Mouse (Mus musculus): ENCODE data around the gene Cfd. TPM values are rescaled to one million over a fixed set of nuclear protein-coding genes. Genes with fewer than 3 reads are reported as not detected.

Cfd gene
- polyA plus RNA-seq, 1 experiment from 2014 or later = not detected

- TF ChIP-seq EP300 (optimal IDR thresholded peaks at IDR 0.05) (no peak), CTCF (IDR thresholded peaks at IDR 0.05; ENCODE audit: low read depth) (no peak)
- DNase-seq (ENCODE audit: low spot score) (no peak), ATAC-seq (ENCODE audit: low FRiP score, low TSS enrichment) (no peak)
- Histone ChIP-seq H3K4me3 (ENCODE audit: low read depth, low read length) (no peak overlapping the region), H3K4me2 (replicated peaks; ENCODE audit: low read depth) (no peak overlapping the region), H3K9ac (ENCODE audit: low read length) (no peak overlapping the region), H3K4me1 (replicated peaks; ENCODE audit: control insufficient read depth, insufficient read depth) (peaks cover 25% of the 10 kb centered on the region), H3K27ac (replicated peaks) (no peak overlapping the region), H3K9me3 (ENCODE audit: control insufficient read depth, low read length) (no peaks in the 10 kb centered on the region), H3K36me3 (ENCODE audit: control insufficient read depth, insufficient read depth, low read length) (peaks cover 2% of the 10 kb centered on the region; the same call in 1 of the 2 replicates), H3K27me3 (ENCODE audit: control insufficient read depth, insufficient read depth, low read length) (no peaks in the 10 kb centered on the region)
- 87% methylated on average over 18 of the region's 18 CpGs for WGBS
Measured at GRCm38 (mm10) chr10:79929967-79930825, 39.5 kb downstream of the Cfd start.

DNA sequence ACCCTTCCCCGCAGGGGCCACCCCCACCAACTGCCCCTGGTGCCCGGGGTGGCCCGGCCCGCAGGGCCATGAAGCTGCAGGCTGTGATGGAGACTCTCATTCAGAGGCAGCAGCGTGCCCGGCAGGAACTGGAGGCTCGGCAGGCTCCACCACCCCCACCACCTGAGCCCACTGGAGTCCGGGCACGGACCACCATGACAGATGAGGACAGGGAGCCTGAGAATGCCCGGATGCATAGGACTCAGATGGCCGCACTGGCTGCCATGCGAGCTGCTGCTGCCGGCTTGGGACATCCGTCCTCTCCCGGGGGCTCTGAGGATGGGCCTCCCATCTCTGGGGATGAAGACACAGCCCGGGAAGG lies 40.2 kb downstream of the Cfd start:
- no peak overlapping the region for H3K4me2 ChIP-seq (replicated peaks; ENCODE audit: low read depth)
- H3K4me3 ChIP-seq (ENCODE audit: low read depth, low read length) = no peak overlapping the region
- TF ChIP-seq EP300 (optimal IDR thresholded peaks at IDR 0.05) = no peak
- H3K9ac ChIP-seq (ENCODE audit: low read length) = no peak overlapping the region
- DNase-seq (ENCODE audit: low spot score) (no peak), ATAC-seq (ENCODE audit: low FRiP score, low TSS enrichment) (no peak)
- WGBS = 89% methylated on average over 16 of the region's 16 CpGs
- no peak overlapping the region for H3K27ac ChIP-seq (replicated peaks)
- H3K9me3 ChIP-seq (ENCODE audit: control insufficient read depth, low read length) = no peaks in the 10 kb centered on the region
- H3K4me1 ChIP-seq (replicated peaks; ENCODE audit: control insufficient read depth, insufficient read depth) = peaks cover 25% of the 10 kb centered on the region
- H3K36me3 ChIP-seq (ENCODE audit: control insufficient read depth, insufficient read depth, low read length) = peaks cover 2% of the 10 kb centered on the region; the same call in 1 of the 2 replicates
- no peaks in the 10 kb centered on the region for H3K27me3 ChIP-seq (ENCODE audit: control insufficient read depth, insufficient read depth, low read length)

- H3K27me3 ChIP-seq (ENCODE audit: control insufficient read depth, insufficient read depth, low read length) = no peaks in the 10 kb centered on the region
- DNase-seq (ENCODE audit: low spot score) (no peak), ATAC-seq (ENCODE audit: low FRiP score, low TSS enrichment) (no peak)
- peaks cover 2% of the 10 kb centered on the region; the same call in 1 of the 2 replicates for H3K36me3 ChIP-seq (ENCODE audit: control insufficient read depth, insufficient read depth, low read length)
- H3K4me1 ChIP-seq (replicated peaks; ENCODE audit: control insufficient read depth, insufficient read depth) = peaks cover 22% of the 10 kb centered on the region
- no peak overlapping the region for H3K4me3 ChIP-seq (ENCODE audit: low read depth, low read length)
- H3K27ac ChIP-seq (replicated peaks) = no peak overlapping the region
- TF ChIP-seq CTCF (IDR thresholded peaks at IDR 0.05; ENCODE audit: low read depth) = no peak
- TF ChIP-seq EP300 (optimal IDR thresholded peaks at IDR 0.05) = no peak
- no peaks in the 10 kb centered on the region for H3K9me3 ChIP-seq (ENCODE audit: control insufficient read depth, low read length)
- H3K9ac ChIP-seq (ENCODE audit: low read length) = no peak overlapping the region
- H3K4me2 ChIP-seq (replicated peaks; ENCODE audit: low read depth) = no peak overlapping the region
- 80% methylated on average over 9 of the region's 9 CpGs for WGBS
Measured at GRCm38 (mm10) chr10:79931797-79932196, 41.1 kb downstream of the Cfd start.

- no peak for TF ChIP-seq EP300 (optimal IDR thresholded peaks at IDR 0.05)
- TF ChIP-seq CTCF (IDR thresholded peaks at IDR 0.05; ENCODE audit: low read depth) = peak; percentile 23; the same call in 1 of the 2 replicates
- Histone ChIP-seq H3K9ac (ENCODE audit: low read length) (peak overlapping the region; percentile 18; the same call in 1 of the 2 replicates), H3K4me2 (replicated peaks; ENCODE audit: low read depth) (peak overlapping the region; percentile 11; the same call in 1 of the 2 replicates), H3K27ac (replicated peaks) (peak overlapping the region; percentile 69), H3K4me3 (ENCODE audit: low read depth, low read length) (no peak overlapping the region), H3K4me1 (replicated peaks; ENCODE audit: control insufficient read depth, insufficient read depth) (peaks cover 23% of the 10 kb centered on the region), H3K27me3 (ENCODE audit: control insufficient read depth, insufficient read depth, low read length) (no peaks in the 10 kb centered on the region), H3K9me3 (ENCODE audit: control insufficient read depth, low read length) (no peaks in the 10 kb centered on the region), H3K36me3 (ENCODE audit: control insufficient read depth, insufficient read depth, low read length) (peaks cover 2% of the 10 kb centered on the region; the same call in 1 of the 2 replicates)
- ATAC-seq (ENCODE audit: low FRiP score, low TSS enrichment) (0 out of 2 replicates have a peak, but pooled peaks have one; percentile 6), DNase-seq (ENCODE audit: low spot score) (peak; percentile 55)
- 17% methylated on average over 8 of the region's 8 CpGs for WGBS
Measured at GRCm38 (mm10) chr10:79932736-79933135, 42.1 kb downstream of the Cfd start.

DNA sequence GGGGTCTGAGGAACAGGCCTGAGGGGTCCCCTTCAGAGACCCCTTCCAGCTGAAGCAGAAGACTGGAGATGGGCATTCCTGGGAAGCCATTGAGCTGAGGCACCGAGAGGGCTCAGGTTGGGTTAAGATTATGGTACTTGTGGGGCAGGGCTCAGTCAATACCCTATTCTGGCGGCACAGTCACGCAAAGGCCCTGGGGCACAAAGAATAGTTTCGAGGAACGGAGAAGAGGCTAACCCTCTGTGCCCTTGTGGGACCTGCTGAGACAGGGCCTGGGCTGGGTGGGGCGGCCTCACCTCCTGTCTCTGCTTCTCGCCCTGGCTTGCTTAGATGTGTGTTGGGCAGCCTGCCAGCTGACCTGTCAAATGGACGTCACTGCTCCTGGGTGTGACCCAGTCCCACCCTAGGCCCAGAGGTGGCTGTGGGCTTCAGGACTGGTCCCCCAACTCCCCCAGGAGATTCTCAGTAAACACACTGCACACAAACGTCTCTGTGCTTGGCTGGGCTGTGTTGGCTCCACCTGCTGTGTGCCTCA lies 42.6 kb downstream of the Cfd start:
- 47% methylated on average over 9 of the region's 9 CpGs for WGBS
- H3K4me2 ChIP-seq (replicated peaks; ENCODE audit: low read depth) = 0 out of 2 replicates have a peak overlapping the region, but pooled peaks have one; percentile 11
- no peaks in the 10 kb centered on the region for H3K9me3 ChIP-seq (ENCODE audit: control insufficient read depth, low read length)
- peaks cover 25% of the 10 kb centered on the region for H3K4me1 ChIP-seq (replicated peaks; ENCODE audit: control insufficient read depth, insufficient read depth)
- ATAC-seq (ENCODE audit: low FRiP score, low TSS enrichment) (no peak), DNase-seq (ENCODE audit: low spot score) (no peak)
- H3K9ac ChIP-seq (ENCODE audit: low read length) = peak overlapping the region; percentile 4
- TF ChIP-seq CTCF (IDR thresholded peaks at IDR 0.05; ENCODE audit: low read depth) = no peak
- no peak for TF ChIP-seq EP300 (optimal IDR thresholded peaks at IDR 0.05)
- H3K27ac ChIP-seq (replicated peaks) = peak overlapping the region; percentile 69
- peaks cover 2% of the 10 kb centered on the region; the same call in 1 of the 2 replicates for H3K36me3 ChIP-seq (ENCODE audit: control insufficient read depth, insufficient read depth, low read length)
- H3K4me3 ChIP-seq (ENCODE audit: low read depth, low read length) = no peak overlapping the region
- H3K27me3 ChIP-seq (ENCODE audit: control insufficient read depth, insufficient read depth, low read length) = no peaks in the 10 kb centered on the region

GRCm38 (mm10) chr10:79933861-79934260 lies 43.2 kb downstream of the Cfd start:
- no peak overlapping the region for H3K4me2 ChIP-seq (replicated peaks; ENCODE audit: low read depth)
- H3K9ac ChIP-seq (ENCODE audit: low read length) = no peak overlapping the region
- H3K27me3 ChIP-seq (ENCODE audit: control insufficient read depth, insufficient read depth, low read length) = no peaks in the 10 kb centered on the region
- peaks cover 2% of the 10 kb centered on the region; the same call in 1 of the 2 replicates for H3K36me3 ChIP-seq (ENCODE audit: control insufficient read depth, insufficient read depth, low read length)
- ATAC-seq (ENCODE audit: low FRiP score, low TSS enrichment) (no peak), DNase-seq (ENCODE audit: low spot score) (no peak)
- no peak overlapping the region for H3K4me3 ChIP-seq (ENCODE audit: low read depth, low read length)
- H3K9me3 ChIP-seq (ENCODE audit: control insufficient read depth, low read length) = no peaks in the 10 kb centered on the region
- H3K4me1 ChIP-seq (replicated peaks; ENCODE audit: control insufficient read depth, insufficient read depth) = peaks cover 25% of the 10 kb centered on the region
- WGBS = 69% methylated on average over 6 of the region's 6 CpGs
- peak overlapping the region; percentile 69 for H3K27ac ChIP-seq (replicated peaks)
- TF ChIP-seq EP300 (optimal IDR thresholded peaks at IDR 0.05) (no peak), CTCF (IDR thresholded peaks at IDR 0.05; ENCODE audit: low read depth) (no peak)
